Mouse (Mus musculus): ENCODE results near the gene P2ry2.

DNA sequence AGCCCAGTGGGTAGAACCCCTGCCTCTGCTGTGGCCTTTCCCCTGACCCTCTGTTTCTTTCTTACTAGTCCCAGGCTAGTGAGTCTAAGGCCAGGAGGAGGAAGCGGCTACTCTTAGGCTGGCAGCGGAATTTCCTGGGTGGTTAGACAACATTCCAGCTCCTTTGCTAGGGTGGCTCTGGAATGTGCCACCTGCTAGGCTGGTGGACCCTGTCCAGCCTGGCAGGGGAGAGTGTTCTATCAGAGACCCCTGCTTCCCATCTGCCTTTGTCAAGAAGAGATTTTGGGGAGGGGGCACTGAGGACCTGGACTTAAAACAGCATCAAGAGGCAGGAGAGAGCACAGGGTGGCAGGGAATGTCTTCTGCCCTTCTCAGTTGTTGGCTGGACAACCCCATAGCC lies 6.5 kb downstream of the P2ry2 start:
- TF ChIP-seq CTCF (IDR thresholded peaks at IDR 0.05; ENCODE audit: insufficient read depth, low read depth, low read length) (no peak), POLR2A (IDR thresholded peaks at IDR 0.05; ENCODE audit: insufficient read depth, low read depth, low read length) (no peak)

Measured in olfactory bulb, adult 2 months (tissue).